Mouse (Mus musculus): ENCODE results near the gene Spn.
"Not testable (repeated sequence)": the region's sequence is repeated elsewhere in the genome, so short reads cannot be mapped to it uniquely, and the experiment has no call there.

- not testable (repeated sequence) for TF ChIP-seq CTCF (IDR thresholded peaks at IDR 0.05; ENCODE audit: low read depth, low read length); POLR2A (IDR thresholded peaks at IDR 0.05; ENCODE audit: extremely low read depth, insufficient read depth, low read length)
These were observed 44.1 kb upstream of the Spn start for GRCm38 (mm10) chr7:127181724-127182123.
